In the genomic region with DNA sequence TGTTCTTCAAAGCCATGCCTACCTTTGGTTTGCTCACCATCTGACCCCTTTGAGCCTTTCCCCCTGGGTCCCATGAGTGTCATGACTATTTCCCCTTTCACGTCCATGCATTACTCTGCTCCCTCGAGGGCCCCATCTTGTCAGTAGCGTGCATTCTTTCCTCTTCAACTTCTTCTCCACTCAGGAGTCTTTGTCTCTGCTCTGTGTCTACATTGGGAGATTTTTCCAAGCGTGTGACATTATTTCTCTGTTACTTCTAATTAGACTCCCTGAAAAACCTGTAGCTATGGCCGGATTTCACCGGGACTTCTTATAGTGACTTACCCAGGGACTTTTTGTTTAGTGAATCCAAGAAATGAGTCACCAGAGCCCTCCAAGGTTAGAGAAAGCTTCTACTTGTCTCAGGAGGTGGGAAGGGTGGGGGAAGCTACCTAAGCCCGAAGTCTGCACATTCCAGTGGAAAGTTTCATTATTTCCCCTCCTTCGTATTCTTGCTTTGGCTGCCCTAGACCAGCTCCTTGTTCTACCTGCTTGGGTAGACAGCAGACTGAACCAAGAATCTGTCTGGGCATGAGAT, we compare ENCODE assay signal across 28 mouse cellular contexts. TPM values are rescaled to one million over a fixed set of nuclear protein-coding genes. Genes with fewer than 3 reads are reported as not detected.
DNase-seq lines count a peak whose midpoint lies in the region; ATAC-seq and TF ChIP-seq lines count a peak whose summit lies in the region.
"Had no signal": no experiment of that assay in that cellular context is flagged by ENCODE, and none has a peak within 500 bp of the region (broad histone marks: within the 10 kb centered on the region; RNA-seq: fewer than 3 reads in every experiment).

No protein-coding gene starts in this region.

- no peak overlapping the region for H3K4me3 ChIP-seq in heart, embryonic 10.5 days
- no peak overlapping the region for H3K4me3 ChIP-seq in CH12.LX (replicated peaks in 1 of 3; ENCODE audit: low read depth in 2 of 3, low read length in 2 of 3, poor library complexity in 1 of 3)
- no peak overlapping the region for H3K4me3 ChIP-seq in embryonic facial prominence, embryonic 15.5 days (replicated peaks)
- H3K4me3 ChIP-seq: embryonic facial prominence, embryonic 12.5 days; forebrain, embryonic 10.5 days; forebrain, embryonic 12.5 days had no signal

- no peaks in the 10 kb centered on the region for H3K36me3 ChIP-seq in heart, embryonic 10.5 days
- H3K36me3 ChIP-seq in CH12.LX (replicated peaks in 1 of 2; ENCODE audit: control insufficient read depth in 1 of 2, insufficient read depth in 1 of 2, low read length in 1 of 2), result no peaks in the 10 kb centered on the region
- H3K36me3 ChIP-seq in embryonic facial prominence, embryonic 15.5 days, result no peaks in the 10 kb centered on the region
- H3K36me3 ChIP-seq: embryonic facial prominence, embryonic 12.5 days; forebrain, embryonic 10.5 days; forebrain, embryonic 12.5 days; G1E had no signal

- no peaks in the 10 kb centered on the region for H3K79me2 ChIP-seq in CH12.LX (replicated peaks; ENCODE audit: control insufficient read depth, extremely low read depth, insufficient read depth, poor library complexity, severe bottlenecking)

- H3K9me3 ChIP-seq in heart, embryonic 10.5 days, result no peaks in the 10 kb centered on the region
- no peaks in the 10 kb centered on the region for H3K9me3 ChIP-seq in CH12.LX (replicated peaks; ENCODE audit: low read length)
- H3K9me3 ChIP-seq in embryonic facial prominence, embryonic 15.5 days (replicated peaks), result no peaks in the 10 kb centered on the region
- H3K9me3 ChIP-seq: embryonic facial prominence, embryonic 12.5 days; forebrain, embryonic 10.5 days; forebrain, embryonic 12.5 days had no signal

- H3K4me2 ChIP-seq in CH12.LX (ENCODE audit: insufficient read depth, low read depth, poor library complexity, severe bottlenecking), result peak overlapping the region; percentile 54
- no peak overlapping the region for H3K4me2 ChIP-seq in embryonic facial prominence, embryonic 15.5 days (replicated peaks)
- H3K4me2 ChIP-seq: embryonic facial prominence, embryonic 12.5 days; forebrain, embryonic 12.5 days had no signal

- H3K4me1 ChIP-seq in heart, embryonic 10.5 days, result no peaks in the 10 kb centered on the region
- peaks cover 13 to 19% of the 10 kb centered on the region in 2 experiments for H3K4me1 ChIP-seq in CH12.LX (ENCODE audit: control insufficient read depth in 1 of 2, insufficient read depth in 2 of 2)
- no peaks in the 10 kb centered on the region for H3K4me1 ChIP-seq in embryonic facial prominence, embryonic 15.5 days
- H3K4me1 ChIP-seq: embryonic facial prominence, embryonic 12.5 days; forebrain, embryonic 10.5 days; forebrain, embryonic 12.5 days had no signal

- TF ChIP-seq RAD21 in CH12.LX (IDR thresholded peaks at IDR 0.05; ENCODE audit: low read depth, low read length), result no peak

- TF ChIP-seq EP300 in CH12.LX (IDR thresholded peaks at IDR 0.05; ENCODE audit: low read length), result peak; percentile 54; the same call in 1 of the 2 replicates

- H3K27me3 ChIP-seq in heart, embryonic 10.5 days (ENCODE audit: insufficient read depth, poor library complexity, severe bottlenecking), result no peaks in the 10 kb centered on the region
- no peaks in the 10 kb centered on the region for H3K27me3 ChIP-seq in CH12.LX (replicated peaks)
- no peaks in the 10 kb centered on the region for H3K27me3 ChIP-seq in embryonic facial prominence, embryonic 15.5 days
- H3K27me3 ChIP-seq: embryonic facial prominence, embryonic 12.5 days; forebrain, embryonic 12.5 days; Patski had no signal

- in situ Hi-C loops in CH12.LX (cut with MboI; ENCODE audit: low pct_ligation_motif_present, low pct_unique_long_range_greater_than_20kb, low sequenced_read_pairs), result no loop called here

- dilution Hi-C loops in CH12.LX (cut with MboI; ENCODE audit: extremely low pct_ligation_motif_present, extremely low pct_unique_long_range_greater_than_20kb, low sequenced_read_pairs), result no loop called here

- DNase-seq in heart, embryonic 10.5 days (ENCODE audit: low spot score), result peak; percentile 53
- DNase-seq in heart, adult 8-10 months (ENCODE audit: low spot score), result no peak
- DNase-seq in CH12.LX (ENCODE audit: extremely low read depth), result peak; percentile 50
- DNase-seq: adrenal gland, postnatal 10 days; adrenal gland, postnatal 25 days; cerebellum, adult 11 months; cerebellum, adult 18-20 months; cerebellum, adult 8-10 months; cerebellum, adult 9-11 months; cerebellum, postnatal 14 days; cerebellum, postnatal 36 days; embryo, embryonic 11 days had no signal

- no peak overlapping the region for H3K27ac ChIP-seq in heart, embryonic 10.5 days
- no peak overlapping the region; the same call in 1 of the 2 replicates for H3K27ac ChIP-seq in CH12.LX (ENCODE audit: insufficient read depth, low read depth)
- 0 out of 2 replicates have a peak overlapping the region, but pooled peaks have one; percentile 34 for H3K27ac ChIP-seq in embryonic facial prominence, embryonic 15.5 days (replicated peaks)
- H3K27ac ChIP-seq: embryonic facial prominence, embryonic 12.5 days; forebrain, embryonic 10.5 days; forebrain, embryonic 12.5 days had no signal

- no peak for ATAC-seq in embryonic facial prominence, embryonic 15.5 days (ENCODE audit: insufficient number of reproducible peaks, low FRiP score, low TSS enrichment, low read depth)
- ATAC-seq in erythroid progenitor cell, adult 5-6 weeks (replicated peaks; ENCODE audit: low FRiP score, poor library complexity, severe bottlenecking), result no peak
- ATAC-seq: activated CD4-positive, CD25-positive, alpha-beta regulatory T cell, adult 4 months; forebrain, embryonic 14.5 days; forebrain, embryonic 16.5 days; Patski had no signal

- no peak for TF ChIP-seq CTCF in CH12.LX (conservative IDR thresholded peaks at IDR 0.05 in 1 of 2, IDR thresholded peaks at IDR 0.05 in 1 of 2; ENCODE audit: low read depth in 2 of 2, low read length in 2 of 2)

- TF ChIP-seq POLR2A in CH12.LX (IDR thresholded peaks at IDR 0.05; ENCODE audit: low read depth, low read length), result no peak

- WGBS in heart, embryonic 10.5 days, result 78% methylated on average over 8 of the region's 8 CpGs
- WGBS in embryonic facial prominence, embryonic 15.5 days, result 69% methylated on average over 8 of the region's 8 CpGs

- H3K9ac ChIP-seq in CH12.LX (ENCODE audit: insufficient read depth, low read depth), result no peak overlapping the region
- no peak overlapping the region for H3K9ac ChIP-seq in embryonic facial prominence, embryonic 15.5 days
- H3K9ac ChIP-seq: embryonic facial prominence, embryonic 12.5 days; forebrain, embryonic 12.5 days had no signal

TF ChIP-seq in CH12.LX, 34 proteins besides CTCF, POLR2A, EP300 and RAD21 (continues in another document):
- no peak for TF ChIP-seq NRF1 (IDR thresholded peaks at IDR 0.05; ENCODE audit: low read depth, low read length)
- no peak for TF ChIP-seq ELF1 (IDR thresholded peaks at IDR 0.05; ENCODE audit: low read depth, low read length)
- no peak; the same call in 1 of the 2 replicates for TF ChIP-seq TCF12 (IDR thresholded peaks at IDR 0.05; ENCODE audit: low read depth, low read length)
- TF ChIP-seq NELFE (IDR thresholded peaks at IDR 0.05; ENCODE audit: low read depth, low read length), result no peak
- TF ChIP-seq USF1 (IDR thresholded peaks at IDR 0.05; ENCODE audit: low read depth, low read length), result no peak
- TF ChIP-seq E2F4 (IDR thresholded peaks at IDR 0.05; ENCODE audit: insufficient replicate concordance, low read depth, low read length), result no peak
- TF ChIP-seq MYC (IDR thresholded peaks at IDR 0.05; ENCODE audit: low read depth, low read length), result no peak; the same call in 1 of the 2 replicates
- TF ChIP-seq POLR2AphosphoS2 (IDR thresholded peaks at IDR 0.05; ENCODE audit: low read depth, low read length), result no peak
- TF ChIP-seq JUN (IDR thresholded peaks at IDR 0.05; ENCODE audit: insufficient read depth, low read depth, low read length), result peak; percentile 31; the same call in 1 of the 2 replicates
- no peak for TF ChIP-seq MAFK (IDR thresholded peaks at IDR 0.05; ENCODE audit: insufficient replicate concordance, low read length)
- TF ChIP-seq HCFC1 (IDR thresholded peaks at IDR 0.05; ENCODE audit: low read depth, low read length), result no peak
- TF ChIP-seq TBP (conservative IDR thresholded peaks at IDR 0.05; ENCODE audit: low read depth, low read length), result no peak
- 0 out of 2 replicates have a peak, but pooled peaks have one; percentile 37 for TF ChIP-seq MXI1 (IDR thresholded peaks at IDR 0.05; ENCODE audit: low read depth, low read length)
- TF ChIP-seq PAX5 (IDR thresholded peaks at IDR 0.05; ENCODE audit: low read length), result no peak
- peak; percentile 60 for TF ChIP-seq BHLHE40 (IDR thresholded peaks at IDR 0.05; ENCODE audit: low read depth, low read length)
- TF ChIP-seq JUND (conservative IDR thresholded peaks at IDR 0.05; ENCODE audit: low read depth, low read length), result peak; percentile 60; the same call in 1 of the 2 replicates
- TF ChIP-seq MAZ (IDR thresholded peaks at IDR 0.05; ENCODE audit: low read depth, low read length), result no peak
- no peak for TF ChIP-seq UBTF (IDR thresholded peaks at IDR 0.05; ENCODE audit: low read depth, low read length)
- no peak for TF ChIP-seq SMC3 (IDR thresholded peaks at IDR 0.05; ENCODE audit: low read depth, low read length)
- TF ChIP-seq MAX (IDR thresholded peaks at IDR 0.05; ENCODE audit: low read length), result no peak; the same call in 1 of the 2 replicates

RNA-seq across cellular contexts. Expression of a gene that starts 14.6 kb away (rescaled TPM):
- not detected in 2 replicates for polyA plus RNA-seq in heart, embryonic 10.5 days (2016; fragmentation: Nextera tagmentation; extraction: Ambion mirVana)
- not detected for total RNA-seq in heart, adult 8-10 months (2022)
- total RNA-seq in CH12.LX (2012; rRNA removed) (not detected in 2 replicates), CH12.LX (2014; rRNA removed) (not detected in 2 replicates)
- polyA plus RNA-seq in CH12.LX (2012; ENCODE audit: insufficient read length, low read depth), result not detected in 2 replicates
- polyA plus RNA-seq in embryonic facial prominence, embryonic 15.5 days (2015; fragmentation: Nextera tagmentation; extraction: Ambion mirVana), result 0.18 TPM in 1 of 2 replicates, not detected in the other
- total RNA-seq in erythroid progenitor cell, adult 5-6 weeks (2015; ENCODE audit: low replicate concordance), result not detected in 2 replicates
- total RNA-seq in erythroid progenitor cell, adult 5-6 weeks (2017; ENCODE audit: low replicate concordance), result not detected in 2 replicates
- total RNA-seq: adrenal gland, adult 18-20 months; adrenal gland, postnatal 10 days; adrenal gland, postnatal 25 days; adrenal gland, postnatal 4 days; common myeloid progenitor, adult 5-6 weeks; G1E had no signal
- polyA plus RNA-seq: activated CD4-positive, CD25-positive, alpha-beta regulatory T cell, adult 4 months; brain, embryonic 14.5 days; C2C12; embryonic facial prominence, embryonic 12.5 days; forebrain, embryonic 10.5 days; forebrain, embryonic 12.5 days; forebrain, embryonic 14.5 days; forebrain, embryonic 16.5 days; frontal cortex, adult 2 months; G1E; Patski had no signal

RNA-seq across cellular contexts. Expression of a gene that starts 46.2 kb away (rescaled TPM):
- polyA plus RNA-seq in heart, embryonic 10.5 days (2016; fragmentation: Nextera tagmentation; extraction: Ambion mirVana), result 1.4 and 4.9 TPM in 2 replicates
- under 1 TPM; 0.14 to 0.44 (median 0.30) TPM for total RNA-seq in heart, adult 8-10 months (2022)
- total RNA-seq in CH12.LX (2012; rRNA removed), result not detected in 2 replicates
- not detected in 2 replicates for total RNA-seq in CH12.LX (2014; rRNA removed)
- not detected in 2 replicates for polyA plus RNA-seq in CH12.LX (2012; ENCODE audit: insufficient read length, low read depth)
- polyA plus RNA-seq in embryonic facial prominence, embryonic 15.5 days (2015; fragmentation: Nextera tagmentation; extraction: Ambion mirVana), result 220 and 230 TPM in 2 replicates
- total RNA-seq in erythroid progenitor cell, adult 5-6 weeks (2015; ENCODE audit: low replicate concordance), result not detected in 2 replicates
- not detected in 2 replicates for total RNA-seq in erythroid progenitor cell, adult 5-6 weeks (2017; ENCODE audit: low replicate concordance)
- total RNA-seq: common myeloid progenitor, adult 5-6 weeks; G1E had no signal
- polyA plus RNA-seq: C2C12, G1E had no signal
